Comparison of ENCODE assay signal across 8 mouse cellular contexts in genomic region chr8:70905831-70906736, GRCm38 (mm10). TPM values are rescaled to one million over a fixed set of nuclear protein-coding genes. Genes with fewer than 3 reads are reported as not detected.
A peak's percentile ranks its signal among the peaks of the same experiment; 100 is the strongest.
DNase-seq lines count a peak whose midpoint lies in the region; ATAC-seq lines count a peak whose summit lies in the region.

Map1s (plus strand) TSS chr8:70905932.

- peak within 1 kb of the TSS; percentile 92 for H3K9ac ChIP-seq in hindbrain, embryonic 12.5 days

- DNase-seq in NIH3T3 (ENCODE audit: low read depth): peak; percentile 90
- DNase-seq in cerebellum, postnatal 10 days: peak; percentile 97 to 98
- peak; percentile 73 to 80 for DNase-seq in frontal cortex, postnatal 14 days (ENCODE audit: low spot score in 2 of 2)
- DNase-seq in layer of hippocampus, postnatal 36 days: peak; percentile 83
- DNase-seq in lung, postnatal 25 days (ENCODE audit: low spot score): peak; percentile 59
- peak; percentile 70 for DNase-seq in retina, adult 2 months (ENCODE audit: low read depth, low spot score)
- DNase-seq in thymus, postnatal 36 days: peak; percentile 90 to 91

- peaks cover 16% of the 10 kb centered on the region for H3K4me1 ChIP-seq in hindbrain, embryonic 12.5 days

- H3K27ac ChIP-seq in hindbrain, embryonic 12.5 days: peak within 1 kb of the TSS; percentile 87

- peak; percentile 95 for ATAC-seq in hindbrain, embryonic 12.5 days (ENCODE audit: low FRiP score)

- H3K9me3 ChIP-seq in hindbrain, embryonic 12.5 days (replicated peaks): no peaks in the 10 kb centered on the region

- H3K4me2 ChIP-seq in hindbrain, embryonic 12.5 days (replicated peaks): peak within 1 kb of the TSS; percentile 94

- under 1% methylated on average over 70 of the region's 86 CpGs for WGBS in hindbrain, embryonic 12.5 days

- peaks cover 27% of the 10 kb centered on the region for H3K27me3 ChIP-seq in hindbrain, embryonic 12.5 days

- H3K36me3 ChIP-seq in hindbrain, embryonic 12.5 days: peaks cover 9% of the 10 kb centered on the region; the same call in 1 of the 2 replicates

- H3K4me3 ChIP-seq in hindbrain, embryonic 12.5 days: peak within 1 kb of the TSS; percentile 74

RNA-seq across cellular contexts. Expression of gene Map1s, which starts in this region (rescaled TPM):
- 60.5 and 60.8 TPM in 2 replicates for polyA plus RNA-seq in hindbrain, embryonic 12.5 days (2016; fragmentation: Nextera tagmentation; extraction: Ambion mirVana)
- 10 to 100 TPM; 87.3 to 89.7 TPM for total RNA-seq in layer of hippocampus, postnatal 36 days (2021)

Comparison
In these comparisons a context has a peak if more than half of its experiments do, and no peak if none do; other contexts are left out.
1. Peak in every context shown above with its lines: DNase-seq, ATAC-seq, H3K4me3 ChIP-seq and H3K27ac ChIP-seq.